Mouse (Mus musculus) gastrocnemius, postnatal 14 days (tissue): Measurements from ENCODE around the gene Fbxl16. TPM values are rescaled to one million over a fixed set of nuclear protein-coding genes. Genes with fewer than 3 reads are reported as not detected.

Experiments
- DNase-seq: peaks from one replicate; pipeline ENCODE4 v3.0.0; 2021; ENCODE audit warnings: mixed read lengths
- intact Hi-C: fragments of 180-260 bp; cut with DNase I; formaldehyde crosslinking; loops from one replicate; pipeline ENCODE4 v1.15.1; 2025; ENCODE audit warnings: low total_unique reads
- long read RNA-seq, 2 experiments: library from polyadenylated mRNA; stranded (forward); transcript quantifications; one replicate each; pipeline ENCODE4 v2.0.0; 2021
- total RNA-seq, 2 experiments: library from RNA; stranded (reverse); gene quantifications; 2 replicates each; pipeline ENCODE4 v1.2.3; 2021

Gene Fbxl16
- total RNA-seq, result 1 to 10 TPM in 1 of 2 experiments, under 1 TPM in 1; 0.95 to 2.2 TPM
- long read RNA-seq, experiment 1, result 0 reads
- long read RNA-seq, experiment 2, partial matches to known transcripts, result 0 of 2 reads
- long read RNA-seq, experiment 2, other reads (novel, unspliced or antisense), result 0 of 2 reads

GRCm38 (mm10) chr17:25808789-25809605 is at the start of gene Fbxl16:
Gene Fbxl16, plus strand, starts transcription at chr17:25809085.
- intact Hi-C loops, result no loop called here
- DNase-seq, result peak; percentile 64

- DNase-seq, result no peak
- intact Hi-C loops, result no loop called here
These were observed 48.7 kb upstream of the Fbxl16 start for GRCm38 (mm10) chr17:25760148-25760547.

- intact Hi-C loops, result no loop called here
These were observed 47.3 kb upstream of the Fbxl16 start for GRCm38 (mm10) chr17:25761561-25761970.

GRCm38 (mm10) chr17:25762591-25762990 is 46.3 kb upstream of the Fbxl16 start:
- intact Hi-C loops, result no loop called here
- DNase-seq, result no peak

More at GRCm38 (mm10) chr17:25761561-25761970, 47.3 kb upstream of the Fbxl16 start:
- DNase-seq, result no peak

- intact Hi-C loops, result no loop called here
- no peak for DNase-seq
These were observed 43.0 kb upstream of the Fbxl16 start for GRCm38 (mm10) chr17:25765886-25766285.

- intact Hi-C loops, result no loop called here
These were observed 39.6 kb upstream of the Fbxl16 start for GRCm38 (mm10) chr17:25769331-25769730.

GRCm38 (mm10) chr17:25773549-25774120 is 35.2 kb upstream of the Fbxl16 start, which contains the start of gene Narfl:
Gene Narfl, plus strand, starts transcription at chr17:25773776.
- intact Hi-C loops, result loop anchor here (2.0 kb wide), 1 partner anchor 29 kb away; no protein-coding TSS in a partner anchor
- peak; percentile 95 for DNase-seq

More at GRCm38 (mm10) chr17:25769331-25769730, 39.6 kb upstream of the Fbxl16 start:
- no peak for DNase-seq

GRCm38 (mm10) chr17:25775318-25776062 is 33.4 kb upstream of the Fbxl16 start:
- DNase-seq, result no peak
- intact Hi-C loops, result no loop called here

- intact Hi-C loops, result no loop called here
These were observed 30.9 kb upstream of the Fbxl16 start for GRCm38 (mm10) chr17:25777948-25778347.

GRCm38 (mm10) chr17:25781339-25781738 is 27.5 kb upstream of the Fbxl16 start:
- no peak for DNase-seq
- intact Hi-C loops, result no loop called here

More at GRCm38 (mm10) chr17:25777948-25778347, 30.9 kb upstream of the Fbxl16 start:
- DNase-seq, result no peak

GRCm38 (mm10) chr17:25783086-25783485 is 25.8 kb upstream of the Fbxl16 start:
- intact Hi-C loops, result no loop called here
- no peak for DNase-seq

- DNase-seq, result no peak
- intact Hi-C loops, result no loop called here
These were observed 24.9 kb upstream of the Fbxl16 start for GRCm38 (mm10) chr17:25783861-25784574.

GRCm38 (mm10) chr17:25785281-25785745 is 23.6 kb upstream of the Fbxl16 start, which contains the start of gene Haghl:
Gene Haghl, minus strand, starts transcription at chr17:25785673.
- intact Hi-C loops, result no loop called here
- peak; percentile 95 for DNase-seq

GRCm38 (mm10) chr17:25786280-25786679 is 22.6 kb upstream of the Fbxl16 start, which contains the start of gene Ccdc78:
Gene Ccdc78, plus strand, starts transcription at chr17:25786580.
- DNase-seq, result no peak
- intact Hi-C loops, result no loop called here

GRCm38 (mm10) chr17:25786781-25787504 is 21.9 kb upstream of the Fbxl16 start:
- intact Hi-C loops, result no loop called here
- DNase-seq, result no peak

GRCm38 (mm10) chr17:25791320-25791842 is 17.5 kb upstream of the Fbxl16 start:
- intact Hi-C loops, result no loop called here
- no peak for DNase-seq

GRCm38 (mm10) chr17:25791843-25792527 is 16.9 kb upstream of the Fbxl16 start:
- intact Hi-C loops, result no loop called here
- peak; percentile 84 for DNase-seq
